Mouse (Mus musculus) liver, embryonic 13.5 days (tissue): ENCODE measurements around the gene Daam2. TPM values are rescaled to one million over a fixed set of nuclear protein-coding genes. Genes with fewer than 3 reads are reported as not detected.
A peak's percentile ranks its signal among the peaks of the same experiment; 100 is the strongest.
"Not testable (repeated sequence)": the region's sequence is repeated elsewhere in the genome, so short reads cannot be mapped to it uniquely, and the experiment has no call there.

Experiments used
- ATAC-seq: fragments of 200-750 bp; cut with Nextera tagmentation; 2 replicates; pipeline ENCODE4 v1.8.0; 2017; ENCODE audit warnings: low read depth, mild to moderate bottlenecking, moderate number of reproducible peaks, moderate library complexity
- DNase-seq: peaks from one replicate; pipeline ENCODE4 v3.0.0; 2022
- H3K27ac ChIP-seq: fragments of 300-500 bp; sonication (generic); 2 replicates; pipeline ENCODE4 v1.5.1; 2015; ENCODE audit warnings: moderate library complexity, mild to moderate bottlenecking, inconsistent platforms
- H3K27me3 ChIP-seq: fragments of 300-500 bp; sonication (generic); 2 replicates; pipeline ENCODE4 v1.6.1; 2015; ENCODE audit warnings: mild to moderate bottlenecking, inconsistent platforms
- H3K36me3 ChIP-seq: fragments of 300-500 bp; sonication (generic); 2 replicates; pipeline ENCODE4 v1.6.1; 2015; ENCODE audit warnings: mild to moderate bottlenecking, inconsistent platforms
- H3K4me1 ChIP-seq: fragments of 300-500 bp; sonication (generic); replicated peaks from 2 replicates; pipeline ENCODE4 v1.6.1; 2015; ENCODE audit warnings: inconsistent platforms
- H3K4me2 ChIP-seq: fragments of 300-500 bp; sonication (generic); 2 replicates; pipeline ENCODE4 v1.6.1; 2015; ENCODE audit warnings: inconsistent platforms, mild to moderate bottlenecking, moderate library complexity
- H3K4me3 ChIP-seq: fragments of 300-500 bp; sonication (generic); replicated peaks from 2 replicates; pipeline ENCODE4 v1.5.1; 2015; ENCODE audit warnings: mild to moderate bottlenecking, inconsistent platforms
- H3K9ac ChIP-seq: fragments of 300-500 bp; sonication (generic); 2 replicates; pipeline ENCODE4 v1.6.1; 2015; ENCODE audit warnings: mild to moderate bottlenecking, inconsistent platforms
- H3K9me3 ChIP-seq: fragments of 300-500 bp; sonication (generic); replicated peaks from 2 replicates; pipeline ENCODE4 v1.6.1; 2016; ENCODE audit warnings: inconsistent platforms
- WGBS: fragments of 180-500 bp; shearing (Covaris S2); methylation state at CpG from one replicate; pipeline ENCODE4 v1.1.7; 2015; ENCODE audit not compliant: insufficient replicate concordance; 5-methylcytosine and 5-hydroxymethylcytosine counted together
- polyA plus RNA-seq: library from polyadenylated mRNA; unstranded; fragments of >200 nt; fragmentation: Nextera tagmentation; extraction: Ambion mirVana; gene quantifications from 2 replicates; pipeline ENCODE4 v1.2.1, GENCODE M21; 2015

Gene Daam2
- polyA plus RNA-seq, 1 experiment from 2014 or later = 0.30 TPM

- DNase-seq, H3K4me2 ChIP-seq, H3K4me3 ChIP-seq, H3K9me3 ChIP-seq, ATAC-seq, H3K27me3 ChIP-seq: not testable (repeated sequence)
- 63% methylated on average over 3 of the region's 3 CpGs for WGBS
- Histone ChIP-seq H3K27ac (peak overlapping the region; percentile 74), H3K4me1 (peaks cover 35% of the 10 kb centered on the region), H3K9ac (0 out of 2 replicates have a peak overlapping the region, but pooled peaks have one; percentile 22), H3K36me3 (peaks cover 26% of the 10 kb centered on the region)
Measured at GRCm38 (mm10) chr17:49442841-49443240, 121.3 kb downstream of the Daam2 start.

GRCm38 (mm10) chr17:49440331-49441130, 123.6 kb downstream of the Daam2 start:
- DNase-seq (no peak), ATAC-seq (peak; percentile 41)
- Histone ChIP-seq H3K36me3 (peaks cover 46% of the 10 kb centered on the region), H3K9ac (peak overlapping the region; percentile 81), H3K27ac (peak overlapping the region; percentile 98), H3K27me3 (no peaks in the 10 kb centered on the region), H3K4me2 (peak overlapping the region; percentile 67), H3K9me3 (no peaks in the 10 kb centered on the region), H3K4me1 (peaks cover 56% of the 10 kb centered on the region), H3K4me3 (peak overlapping the region; percentile 53)
- WGBS = 71% methylated on average over 14 of the region's 14 CpGs

GRCm38 (mm10) chr17:49439706-49440105, 124.4 kb downstream of the Daam2 start:
- H3K4me1 ChIP-seq = peaks cover 65% of the 10 kb centered on the region
- H3K9ac ChIP-seq = peak overlapping the region; percentile 81
- 43% methylated on average over 4 of the region's 4 CpGs for WGBS
- DNase-seq = no peak
- H3K36me3 ChIP-seq = peaks cover 55% of the 10 kb centered on the region
- peak overlapping the region; percentile 98 for H3K27ac ChIP-seq
- peak; percentile 21 for ATAC-seq
- no peaks in the 10 kb centered on the region for H3K9me3 ChIP-seq
- no peaks in the 10 kb centered on the region for H3K27me3 ChIP-seq
- H3K4me2 ChIP-seq = peak overlapping the region; percentile 67
- peak overlapping the region; percentile 53 for H3K4me3 ChIP-seq

- Histone ChIP-seq H3K27ac (peak overlapping the region; percentile 98), H3K36me3 (peaks cover 62% of the 10 kb centered on the region), H3K9ac (peak overlapping the region; percentile 81), H3K4me1 (peaks cover 72% of the 10 kb centered on the region), H3K4me3 (peak overlapping the region; percentile 53), H3K9me3 (no peaks in the 10 kb centered on the region), H3K4me2 (peak overlapping the region; percentile 67), H3K27me3 (no peaks in the 10 kb centered on the region)
- ATAC-seq (peak; percentile 95), DNase-seq (peak; percentile 68)
- 16% methylated on average over 12 of the region's 12 CpGs for WGBS
Measured at GRCm38 (mm10) chr17:49438822-49439574, 125.1 kb downstream of the Daam2 start.

- H3K4me3 ChIP-seq, H3K4me2 ChIP-seq, H3K9me3 ChIP-seq, DNase-seq, H3K9ac ChIP-seq, H3K27me3 ChIP-seq, ATAC-seq: not testable (repeated sequence)
- H3K27ac ChIP-seq = peak overlapping the region; percentile 98
- H3K36me3 ChIP-seq = peaks cover 77% of the 10 kb centered on the region
- peaks cover 85% of the 10 kb centered on the region for H3K4me1 ChIP-seq
Measured at GRCm38 (mm10) chr17:49437306-49437705, 126.8 kb downstream of the Daam2 start.

- H3K27me3 ChIP-seq = no peaks in the 10 kb centered on the region
- peaks cover 92% of the 10 kb centered on the region for H3K4me1 ChIP-seq
- H3K4me2 ChIP-seq = peak overlapping the region; percentile 23; the same call in 1 of the 2 replicates
- H3K9ac ChIP-seq = peak overlapping the region; percentile 39
- peak; percentile 11; the same call in 1 of the 2 replicates for ATAC-seq
- WGBS = 39% methylated on average over 6 of the region's 6 CpGs
- H3K36me3 ChIP-seq = peaks cover 77% of the 10 kb centered on the region
- DNase-seq = no peak
- H3K27ac ChIP-seq = peak overlapping the region; percentile 98
- H3K9me3 ChIP-seq = no peaks in the 10 kb centered on the region
- H3K4me3 ChIP-seq = no peak overlapping the region
Measured at GRCm38 (mm10) chr17:49436631-49437030, 127.5 kb downstream of the Daam2 start.

- H3K9me3 ChIP-seq = no peaks in the 10 kb centered on the region
- H3K4me2 ChIP-seq = peak overlapping the region; percentile 21; the same call in 1 of the 2 replicates
- no peak overlapping the region for H3K4me3 ChIP-seq
- H3K27ac ChIP-seq = peak overlapping the region; percentile 95
- 43% methylated on average over 10 of the region's 10 CpGs for WGBS
- DNase-seq (no peak), ATAC-seq (no peak)
- H3K36me3 ChIP-seq = peaks cover 69% of the 10 kb centered on the region
- peak overlapping the region; percentile 30; the same call in 1 of the 2 replicates for H3K9ac ChIP-seq
- H3K4me1 ChIP-seq = peaks cover 98% of the 10 kb centered on the region
- no peaks in the 10 kb centered on the region for H3K27me3 ChIP-seq
Measured at GRCm38 (mm10) chr17:49435081-49435480, 129.1 kb downstream of the Daam2 start.

GRCm38 (mm10) chr17:49434236-49434635, 129.9 kb downstream of the Daam2 start:
- Histone ChIP-seq H3K4me3 (no peak overlapping the region), H3K4me1 (peaks cover 98% of the 10 kb centered on the region), H3K9ac (no peak overlapping the region), H3K27me3 (no peaks in the 10 kb centered on the region), H3K9me3 (no peaks in the 10 kb centered on the region), H3K4me2 (no peak overlapping the region), H3K27ac (peak overlapping the region; percentile 95), H3K36me3 (peaks cover 61% of the 10 kb centered on the region)
- no peak for ATAC-seq
- no peak for DNase-seq
- 71% methylated on average over 6 of the region's 6 CpGs for WGBS

GRCm38 (mm10) chr17:49433071-49433470, 131.1 kb downstream of the Daam2 start:
- Histone ChIP-seq H3K4me1 (peaks cover 93% of the 10 kb centered on the region), H3K4me3 (0 out of 2 replicates have a peak overlapping the region, but pooled peaks have one; percentile 16), H3K27me3 (no peaks in the 10 kb centered on the region), H3K9ac (peak overlapping the region; percentile 29), H3K9me3 (no peaks in the 10 kb centered on the region), H3K36me3 (peaks cover 53% of the 10 kb centered on the region), H3K27ac (peak overlapping the region; percentile 95), H3K4me2 (peak overlapping the region; percentile 48)
- 92% methylated on average over 6 of the region's 6 CpGs for WGBS
- no peak for DNase-seq
- ATAC-seq = no peak

GRCm38 (mm10) chr17:49432071-49432711, 132.0 kb downstream of the Daam2 start:
- Histone ChIP-seq H3K27me3 (no peaks in the 10 kb centered on the region), H3K4me1 (peaks cover 89% of the 10 kb centered on the region), H3K27ac (peak overlapping the region; percentile 95), H3K9ac (peak overlapping the region; percentile 37), H3K36me3 (peaks cover 46% of the 10 kb centered on the region), H3K4me3 (peak overlapping the region; percentile 16; the same call in 1 of the 2 replicates), H3K9me3 (no peaks in the 10 kb centered on the region), H3K4me2 (peak overlapping the region; percentile 48)
- WGBS = 55% methylated on average over 4 of the region's 4 CpGs
- ATAC-seq = 0 out of 2 replicates have a peak, but pooled peaks have one; percentile 2
- peak; percentile 43 for DNase-seq

- peak overlapping the region; percentile 95 for H3K27ac ChIP-seq
- H3K9ac ChIP-seq = peak overlapping the region; percentile 99
- no peaks in the 10 kb centered on the region for H3K27me3 ChIP-seq
- WGBS = 81% methylated on average over 6 of the region's 6 CpGs
- ATAC-seq = no peak
- peak overlapping the region; percentile 85 for H3K4me2 ChIP-seq
- no peak for DNase-seq
- H3K9me3 ChIP-seq = no peaks in the 10 kb centered on the region
- peaks cover 80% of the 10 kb centered on the region for H3K4me1 ChIP-seq
- H3K4me3 ChIP-seq = 0 out of 2 replicates have a peak overlapping the region, but pooled peaks have one; percentile 94
- peaks cover 37% of the 10 kb centered on the region for H3K36me3 ChIP-seq
Measured at GRCm38 (mm10) chr17:49431176-49431575, 133.0 kb downstream of the Daam2 start.
